Mouse (Mus musculus) embryonic fibroblast, embryonic 13.5 days (primary cell): ENCODE data around the gene Nr2e3.

Experiments
- CTCF ChIP-seq: IDR thresholded peaks from 2 replicates; pipeline ENCODE4 v1.5.1; 2011; ENCODE audit warnings: mild to moderate bottlenecking, control low read depth, low read length, moderate library complexity, borderline replicate concordance; ENCODE audit not compliant: insufficient read depth
- POLR2A ChIP-seq: IDR thresholded peaks from 2 replicates; pipeline ENCODE4 v1.6.1; 2011; ENCODE audit warnings: low read depth, mild to moderate bottlenecking, control low read depth, low read length, moderate library complexity

- TF ChIP-seq CTCF (no peak), POLR2A (no peak)
These were observed 5.3 kb downstream of the Nr2e3 start for GRCm38 (mm10) chr9:59955199-59955598.
